Mouse (Mus musculus): ENCODE measurements around the gene Pop5.

- TF ChIP-seq POLR2A (IDR thresholded peaks at IDR 0.05; ENCODE audit: insufficient read depth, low read length) (no peak), CTCF (IDR thresholded peaks at IDR 0.05; ENCODE audit: low read depth, low read length) (no peak), EP300 (IDR thresholded peaks at IDR 0.05; ENCODE audit: insufficient read depth, low read depth, low read length) (no peak)
Observed at GRCm38 (mm10) chr5:115238729-115239195, 3.1 kb downstream of the Pop5 start.

All from ES-Bruce4 (cell line).